Mouse (Mus musculus): Measurements from ENCODE around the gene Doc2g.

- TF ChIP-seq CTCF (IDR thresholded peaks at IDR 0.05; ENCODE audit: low read depth, low read length) (no peak), GATA1 (IDR thresholded peaks at IDR 0.05; ENCODE audit: borderline replicate concordance, low read length) (no peak), TAL1 (conservative IDR thresholded peaks at IDR 0.05; ENCODE audit: low read depth, low read length) (no peak)
These were observed 7.0 kb upstream of the Doc2g start for GRCm38 (mm10) chr19:3996106-3996505.
